Mouse (Mus musculus) lung, embryonic 14.5 days (tissue): ENCODE measurements around the gene Apoc4. TPM values are rescaled to one million over a fixed set of nuclear protein-coding genes. Genes with fewer than 3 reads are reported as not detected.

Experiments
- ATAC-seq: fragments of 200-750 bp; cut with Nextera tagmentation; 2 replicates; pipeline ENCODE4 v1.8.0; 2017; ENCODE audit warnings: mild to moderate bottlenecking, moderate TSS enrichment, moderate library complexity; ENCODE audit not compliant: insufficient read depth
- DNase-seq: peaks from one replicate; pipeline ENCODE4 v3.0.0-alpha.2; 2015
- H3K27ac ChIP-seq: fragments of 300-500 bp; sonication (generic); 2 replicates; pipeline ENCODE4 v1.5.1; 2014; ENCODE audit warnings: low read depth, mild to moderate bottlenecking, moderate library complexity
- H3K27me3 ChIP-seq: fragments of 300-500 bp; sonication (generic); 2 replicates; pipeline ENCODE4 v1.6.1; 2014; ENCODE audit warnings: low read length, control low read depth; ENCODE audit not compliant: insufficient read depth
- H3K36me3 ChIP-seq: fragments of 300-500 bp; sonication (generic); 2 replicates; pipeline ENCODE4 v1.6.1; 2014; ENCODE audit warnings: control low read depth; ENCODE audit not compliant: insufficient read depth
- H3K4me1 ChIP-seq: fragments of 300-500 bp; sonication (generic); 2 replicates; pipeline ENCODE4 v1.6.1; 2014; ENCODE audit warnings: antibody characterized with exemption, control low read depth; ENCODE audit not compliant: insufficient read depth
- H3K4me2 ChIP-seq: fragments of 300-500 bp; sonication (generic); 2 replicates; pipeline ENCODE4 v1.6.1; 2014; ENCODE audit warnings: mild to moderate bottlenecking
- H3K4me3 ChIP-seq: fragments of 300-500 bp; sonication (generic); 2 replicates; pipeline ENCODE4 v1.5.1; 2014; ENCODE audit warnings: low read depth, low read length
- H3K9ac ChIP-seq: fragments of 300-500 bp; sonication (generic); 2 replicates; pipeline ENCODE4 v1.6.1; 2014
- H3K9me3 ChIP-seq: fragments of 300-500 bp; sonication (generic); 2 replicates; pipeline ENCODE4 v1.6.1; 2016; ENCODE audit warnings: low read depth, low read length, control low read depth
- CTCF ChIP-seq: IDR thresholded peaks from 2 replicates; pipeline ENCODE4 v1.5.1; 2016; ENCODE audit warnings: antibody characterized with exemption, low read depth
- WGBS: fragments of 180-500 bp; shearing (Covaris S2); extraction: QIAGEN DNeasy Blood & Tissue Kit; methylation state at CpG from one replicate; pipeline ENCODE4 v1.1.7; 2014; 5-methylcytosine and 5-hydroxymethylcytosine counted together
- polyA plus RNA-seq: library from polyadenylated mRNA; unstranded; fragments of >200 nt; fragmentation: Nextera tagmentation; extraction: Ambion mirVana; gene quantifications from 2 replicates; pipeline ENCODE4 v1.2.1, GENCODE M21; 2014

Apoc4 gene
- polyA plus RNA-seq, 1 experiment from 2014 or later, result 0.30 TPM

GRCm38 (mm10) chr7:19667434-19667833 lies 13.8 kb downstream of the Apoc4 start:
- no peak overlapping the region for H3K27ac ChIP-seq
- 78% methylated on average over 2 of the region's 2 CpGs for WGBS
- no peak overlapping the region for H3K4me2 ChIP-seq

GRCm38 (mm10) chr7:19666750-19667149 lies 14.5 kb downstream of the Apoc4 start:
- ATAC-seq (no peak), DNase-seq (peak; percentile 13)
- H3K27me3 ChIP-seq, result no peaks in the 10 kb centered on the region
- H3K4me2 ChIP-seq, result no peak overlapping the region; the same call in 1 of the 2 replicates
- no peak overlapping the region for H3K4me3 ChIP-seq
- H3K9ac ChIP-seq, result no peak overlapping the region
- 54% methylated on average over 3 of the region's 3 CpGs for WGBS
- peaks cover 12% of the 10 kb centered on the region; the same call in 1 of the 2 replicates for H3K4me1 ChIP-seq
- peak; percentile 25 for TF ChIP-seq CTCF
- H3K9me3 ChIP-seq, result no peaks in the 10 kb centered on the region
- H3K36me3 ChIP-seq, result peaks cover 13% of the 10 kb centered on the region
- no peak overlapping the region for H3K27ac ChIP-seq

More at GRCm38 (mm10) chr7:19667434-19667833, 13.8 kb downstream of the Apoc4 start:
- no peak for TF ChIP-seq CTCF
- peaks cover 12% of the 10 kb centered on the region; the same call in 1 of the 2 replicates for H3K4me1 ChIP-seq
- no peak overlapping the region for H3K9ac ChIP-seq
- ATAC-seq (no peak), DNase-seq (no peak)
- peaks cover 6% of the 10 kb centered on the region; the same call in 1 of the 2 replicates for H3K36me3 ChIP-seq
- no peaks in the 10 kb centered on the region for H3K27me3 ChIP-seq
- H3K9me3 ChIP-seq, result no peaks in the 10 kb centered on the region
- no peak overlapping the region for H3K4me3 ChIP-seq

- WGBS, result under 1% methylated on average over 63 of the region's 63 CpGs
- Histone ChIP-seq H3K4me3 (peak within 1 kb of the TSS; percentile 100), H3K4me2 (peak within 1 kb of the TSS; percentile 95), H3K27me3 (no peaks in the 10 kb centered on the region), H3K4me1 (peaks cover 12% of the 10 kb centered on the region; the same call in 1 of the 2 replicates), H3K9ac (peak within 1 kb of the TSS; percentile 97), H3K9me3 (no peaks in the 10 kb centered on the region), H3K27ac (peak within 1 kb of the TSS; percentile 98), H3K36me3 (peaks cover 27% of the 10 kb centered on the region)
- ATAC-seq, result peak; percentile 89
- peak; percentile 63 for TF ChIP-seq CTCF
- peak; percentile 99 for DNase-seq
Observed at GRCm38 (mm10) chr7:19664955-19665841, 16.1 kb downstream of the Apoc4 start, which contains the start of gene Clptm1. Gene Clptm1, minus strand, starts transcription at chr7:19665033.

- no peak for TF ChIP-seq CTCF
- under 1% methylated on average over 37 of the region's 37 CpGs for WGBS
- Histone ChIP-seq H3K36me3 (peaks cover 34% of the 10 kb centered on the region), H3K27ac (peak overlapping the region; percentile 61), H3K4me2 (peak overlapping the region; percentile 95), H3K4me1 (peaks cover 12% of the 10 kb centered on the region; the same call in 1 of the 2 replicates), H3K9me3 (no peaks in the 10 kb centered on the region), H3K4me3 (peak overlapping the region; percentile 100), H3K9ac (peak overlapping the region; percentile 97), H3K27me3 (no peaks in the 10 kb centered on the region)
- DNase-seq, result no peak
- ATAC-seq, result peak; percentile 45
Observed at GRCm38 (mm10) chr7:19664455-19664954, 16.8 kb downstream of the Apoc4 start.

- ATAC-seq (no peak), DNase-seq (no peak)
- H3K4me1 ChIP-seq, result peaks cover 9% of the 10 kb centered on the region; the same call in 1 of the 2 replicates
- peaks cover 38% of the 10 kb centered on the region for H3K36me3 ChIP-seq
- peak overlapping the region; percentile 95 for H3K4me2 ChIP-seq
- 10% methylated on average over 8 of the region's 8 CpGs for WGBS
- TF ChIP-seq CTCF, result no peak
- H3K9me3 ChIP-seq, result no peaks in the 10 kb centered on the region
- no peak overlapping the region for H3K27ac ChIP-seq
- peak overlapping the region; percentile 97 for H3K9ac ChIP-seq
- peak overlapping the region; percentile 100 for H3K4me3 ChIP-seq
- no peaks in the 10 kb centered on the region for H3K27me3 ChIP-seq
Observed at GRCm38 (mm10) chr7:19663940-19664339, 17.3 kb downstream of the Apoc4 start.

GRCm38 (mm10) chr7:19652614-19653013 lies 28.7 kb downstream of the Apoc4 start:
- Histone ChIP-seq H3K4me3 (no peak overlapping the region), H3K27me3 (no peaks in the 10 kb centered on the region), H3K9me3 (no peaks in the 10 kb centered on the region), H3K4me2 (no peak overlapping the region), H3K36me3 (peaks cover 79% of the 10 kb centered on the region), H3K9ac (no peak overlapping the region), H3K27ac (no peak overlapping the region), H3K4me1 (no peaks in the 10 kb centered on the region)
- TF ChIP-seq CTCF, result no peak
- DNase-seq (no peak), ATAC-seq (no peak)
- WGBS, result 84% methylated on average over 2 of the region's 2 CpGs
